Mouse (Mus musculus) liver, embryonic 14.5 days (tissue): ENCODE data around the gene Tmem183a. TPM values are rescaled to one million over a fixed set of nuclear protein-coding genes. Genes with fewer than 3 reads are reported as not detected.
A peak's percentile ranks its signal among the peaks of the same experiment; 100 is the strongest.

Experiments
- ATAC-seq: fragments of 200-750 bp; cut with Nextera tagmentation; 2 replicates; pipeline ENCODE4 v1.8.0; 2017; ENCODE audit warnings: moderate number of reproducible peaks, mild to moderate bottlenecking, moderate library complexity; ENCODE audit not compliant: insufficient read depth
- DNase-seq, 3 experiments: peaks; one replicate each; pipeline ENCODE4 v3.0.0-alpha.2; 2012 to 2013; ENCODE audit warnings: low read depth in 3 of 3, low spot score in 3 of 3
- H3K27ac ChIP-seq: fragments of 300-500 bp; sonication (generic); 2 replicates; pipeline ENCODE4 v1.5.1; 2014; ENCODE audit warnings: moderate library complexity, mild to moderate bottlenecking, control low read depth, inconsistent platforms
- H3K27me3 ChIP-seq: fragments of 300-500 bp; sonication (generic); 2 replicates; pipeline ENCODE4 v1.6.1; 2014; ENCODE audit warnings: mild to moderate bottlenecking, low read length, moderate library complexity; ENCODE audit not compliant: control insufficient read depth, insufficient read depth
- H3K36me3 ChIP-seq: fragments of 300-500 bp; sonication (generic); replicated peaks from 2 replicates; pipeline ENCODE4 v1.6.1; 2014; ENCODE audit warnings: low read depth; ENCODE audit not compliant: control insufficient read depth, insufficient read depth
- H3K4me1 ChIP-seq, 2 experiments: fragments of 200-500 bp in 1 of 2; fragments of 300-500 bp in 1 of 2; sonication (generic) in 1 of 2; replicated peaks; 2 replicates each; pipeline ENCODE4 v1.6.1; 2012 to 2014; ENCODE audit warnings: antibody characterized with exemption in 1 of 2, inconsistent platforms in 1 of 2, low read length in 1 of 2; ENCODE audit not compliant: control insufficient read depth in 2 of 2, insufficient read depth in 2 of 2
- H3K4me2 ChIP-seq: fragments of 300-500 bp; sonication (generic); 2 replicates; pipeline ENCODE4 v1.6.1; 2014; ENCODE audit warnings: low read depth, mild to moderate bottlenecking, control low read depth, moderate library complexity
- H3K4me3 ChIP-seq, 2 experiments: fragments of 200-500 bp in 1 of 2; fragments of 300-500 bp in 1 of 2; sonication (generic) in 1 of 2; 2 replicates each; pipeline ENCODE4 v1.5.1; 2012 to 2014; ENCODE audit warnings: low read depth in 2 of 2, low read length in 2 of 2, mild to moderate bottlenecking in 2 of 2, control low read depth in 1 of 2, inconsistent platforms in 1 of 2, moderate library complexity in 1 of 2; ENCODE audit not compliant: insufficient read depth in 1 of 2
- H3K9ac ChIP-seq: fragments of 300-500 bp; sonication (generic); replicated peaks from 2 replicates; pipeline ENCODE4 v1.6.1; 2014; ENCODE audit warnings: mild to moderate bottlenecking, control low read depth, moderate library complexity
- H3K9me3 ChIP-seq: fragments of 300-500 bp; sonication (generic); 2 replicates; pipeline ENCODE4 v1.6.1; 2016; ENCODE audit warnings: low read length, mixed read lengths; ENCODE audit not compliant: control insufficient read depth
- CTCF ChIP-seq: IDR thresholded peaks from 2 replicates; pipeline ENCODE4 v1.5.1; 2016; ENCODE audit warnings: antibody characterized with exemption, low read depth, control low read depth
- EP300 ChIP-seq: IDR thresholded peaks from 2 replicates; pipeline ENCODE4 v1.6.1; 2016; ENCODE audit warnings: antibody characterized with exemption, low read depth
- WGBS: fragments of 180-500 bp; shearing (Covaris S2); extraction: QIAGEN DNeasy Blood & Tissue Kit; methylation state at CpG from one replicate; pipeline ENCODE4 v1.1.7; 2014; ENCODE audit not compliant: insufficient replicate concordance; 5-methylcytosine and 5-hydroxymethylcytosine counted together
- polyA plus RNA-seq, 2 experiments: library from polyadenylated mRNA; depleted of rRNA in 1 of 2; stranded (reverse) in 1 of 2; unstranded in 1 of 2; fragments of >200 nt; fragmentation: Nextera tagmentation in 1 of 2; extraction: Ambion mirVana in 1 of 2; gene quantifications; 2 replicates each; pipeline versions ENCODE4 v1.2.1 to v1.2.3; 2012 to 2014

The Tmem183a gene
- polyA plus RNA-seq, 2 experiments, result 34.1 to 49.1 TPM

- Histone ChIP-seq H3K9ac (peak overlapping the region; percentile 27; the same call in 1 of the 2 replicates), H3K4me2 (peak overlapping the region; percentile 55), H3K9me3 (no peaks in the 10 kb centered on the region), H3K36me3 (no peaks in the 10 kb centered on the region), H3K4me3 (peak overlapping the region; percentile 16 to 35), H3K27ac (no peak overlapping the region), H3K4me1 (peaks cover 3 to 8% of the 10 kb centered on the region in 2 experiments; a peak in 3 of 4 replicates), H3K27me3 (no peaks in the 10 kb centered on the region; the same call in 1 of the 2 replicates)
- 3% methylated on average over 19 of the region's 19 CpGs for WGBS
- DNase-seq (no peak), ATAC-seq (no peak)
- no peak for TF ChIP-seq CTCF
- no peak for TF ChIP-seq EP300
These were observed 20.2 kb upstream of the Tmem183a start for GRCm38 (mm10) chr1:134381795-134382625.

GRCm38 (mm10) chr1:134381051-134381450 lies 19.3 kb upstream of the Tmem183a start:
- ATAC-seq, result no peak
- H3K4me1 ChIP-seq, result peaks cover 3 to 8% of the 10 kb centered on the region in 2 experiments; a peak in 3 of 4 replicates
- no peaks in the 10 kb centered on the region for H3K36me3 ChIP-seq
- TF ChIP-seq CTCF (no peak), EP300 (no peak)
- no peak for DNase-seq
- 54% methylated on average over 2 of the region's 2 CpGs for WGBS
- H3K9me3 ChIP-seq, result no peaks in the 10 kb centered on the region
- H3K27me3 ChIP-seq, result no peaks in the 10 kb centered on the region; the same call in 1 of the 2 replicates
- H3K9ac ChIP-seq, result no peak overlapping the region
- H3K4me2 ChIP-seq, result no peak overlapping the region
- H3K4me3 ChIP-seq, result no peak overlapping the region
- H3K27ac ChIP-seq, result no peak overlapping the region

GRCm38 (mm10) chr1:134374124-134374523 lies 12.3 kb upstream of the Tmem183a start:
- DNase-seq (no peak), ATAC-seq (no peak)
- no peaks in the 10 kb centered on the region; the same call in 1 of the 2 replicates for H3K9me3 ChIP-seq
- H3K4me2 ChIP-seq, result no peak overlapping the region
- no peaks in the 10 kb centered on the region for H3K36me3 ChIP-seq
- H3K4me3 ChIP-seq, result no peak overlapping the region
- TF ChIP-seq EP300 (no peak), CTCF (no peak)
- no peak overlapping the region for H3K9ac ChIP-seq
- H3K27ac ChIP-seq, result no peak overlapping the region
- no peaks in the 10 kb centered on the region; the same call in 1 of the 2 replicates for H3K27me3 ChIP-seq
- 60% methylated on average over 2 of the region's 2 CpGs for WGBS
- H3K4me1 ChIP-seq, result no peaks in the 10 kb centered on the region

- no peak for ATAC-seq
- WGBS, result 45% methylated on average over 9 of the region's 9 CpGs
- peak; percentile 12 to 37 (median 27) for DNase-seq
These were observed 7.1 kb upstream of the Tmem183a start for GRCm38 (mm10) chr1:134368777-134369337.

GRCm38 (mm10) chr1:134365491-134365890 lies 3.7 kb upstream of the Tmem183a start:
- TF ChIP-seq EP300, result no peak
- TF ChIP-seq CTCF, result no peak
- WGBS, result 51% methylated on average over 5 of the region's 5 CpGs

More at GRCm38 (mm10) chr1:134368777-134369337, 7.1 kb upstream of the Tmem183a start:
- no peak overlapping the region for H3K27ac ChIP-seq
- H3K4me2 ChIP-seq, result no peak overlapping the region
- no peaks in the 10 kb centered on the region for H3K27me3 ChIP-seq
- no peak overlapping the region for H3K9ac ChIP-seq
- TF ChIP-seq CTCF, result peak; percentile 65
- no peak for TF ChIP-seq EP300
- H3K9me3 ChIP-seq, result no peaks in the 10 kb centered on the region; the same call in 1 of the 2 replicates
- no peaks in the 10 kb centered on the region for H3K4me1 ChIP-seq
- H3K36me3 ChIP-seq, result no peaks in the 10 kb centered on the region
- H3K4me3 ChIP-seq, result no peak overlapping the region

More at GRCm38 (mm10) chr1:134365491-134365890, 3.7 kb upstream of the Tmem183a start:
- H3K9me3 ChIP-seq, result no peaks in the 10 kb centered on the region
- H3K4me3 ChIP-seq, result no peak overlapping the region
- H3K36me3 ChIP-seq, result no peaks in the 10 kb centered on the region; the same call in 1 of the 2 replicates
- no peak overlapping the region for H3K4me2 ChIP-seq
- no peak overlapping the region for H3K9ac ChIP-seq
- H3K27ac ChIP-seq, result no peak overlapping the region
- peaks cover 5 to 7% of the 10 kb centered on the region in 2 experiments; a peak in 2 of 4 replicates for H3K4me1 ChIP-seq
- ATAC-seq (no peak), DNase-seq (no peak)
- no peaks in the 10 kb centered on the region for H3K27me3 ChIP-seq
